Mouse (Mus musculus) kidney, adult 11 months (tissue): ENCODE measurements around the gene LTO1.
A peak's percentile ranks its signal among the peaks of the same experiment; 100 is the strongest.
"Not testable (repeated sequence)": the region's sequence is repeated elsewhere in the genome, so short reads cannot be mapped to it uniquely, and the experiment has no call there.

Experiments
- DNase-seq: peaks from one replicate; pipeline ENCODE4 v3.0.0; 2022

Gene LTO1

DNA sequence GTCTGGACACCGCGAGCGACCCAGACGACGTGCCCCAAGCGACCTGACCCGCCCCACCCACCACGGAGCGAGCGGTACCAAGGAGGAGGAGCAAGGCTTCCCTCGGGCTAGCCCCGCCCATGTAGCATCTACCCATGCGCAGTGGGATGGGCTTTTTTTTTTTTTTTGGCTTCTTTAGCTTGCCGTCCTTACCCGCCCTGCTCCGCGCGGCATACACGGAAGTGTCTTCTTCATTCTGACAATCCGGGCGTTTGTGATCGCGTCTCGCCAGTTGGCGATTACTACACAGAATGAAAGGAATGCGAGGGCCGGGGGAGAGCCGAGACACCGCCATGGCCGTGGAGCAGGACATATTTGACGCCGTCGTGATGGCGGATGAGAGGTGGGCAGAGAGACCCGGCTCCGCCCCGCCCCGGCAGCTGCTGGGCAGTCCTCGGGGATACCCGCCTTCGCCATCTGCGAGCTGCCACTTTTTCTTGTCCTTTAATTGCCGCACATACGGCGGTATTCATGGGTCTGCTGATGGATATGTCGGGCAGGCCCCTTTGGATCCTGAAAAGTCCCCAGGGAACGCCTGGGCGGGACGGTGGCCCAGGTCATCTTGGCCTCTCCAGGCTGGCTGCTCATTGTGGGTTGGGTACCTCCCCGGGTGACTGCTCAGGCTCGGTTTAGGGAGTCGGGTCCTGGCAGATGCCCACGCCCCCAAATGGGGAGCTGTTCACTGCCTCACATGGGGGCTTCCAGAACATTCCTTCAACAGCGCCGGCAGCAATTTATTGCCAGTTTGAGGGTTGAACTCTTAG is at the start of gene LTO1:
Gene LTO1, plus strand, starts transcription at position 153 of the 803 bp plus-strand sequence.
- peak; percentile 88 for DNase-seq

DNA sequence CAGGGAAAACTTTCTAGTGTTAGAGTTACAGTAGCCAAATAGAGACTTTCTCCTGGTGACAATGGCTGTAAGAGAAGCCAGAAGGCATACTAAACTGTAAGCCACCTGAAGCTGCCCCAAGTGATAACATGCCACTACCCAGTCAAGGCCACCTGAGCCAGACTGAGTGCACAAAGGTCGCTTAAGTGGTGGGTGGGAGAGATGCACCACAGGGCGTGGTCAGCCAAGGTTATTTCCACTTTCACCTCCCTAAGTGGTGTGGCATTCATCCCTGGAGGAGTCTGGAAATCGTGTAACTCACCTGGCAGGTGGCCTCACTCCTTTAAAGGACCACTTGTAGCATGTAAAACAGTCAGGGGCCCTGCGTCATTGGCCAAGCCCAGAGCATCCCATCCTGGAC is 47.7 kb upstream of the LTO1 start:
- no peak for DNase-seq

DNA sequence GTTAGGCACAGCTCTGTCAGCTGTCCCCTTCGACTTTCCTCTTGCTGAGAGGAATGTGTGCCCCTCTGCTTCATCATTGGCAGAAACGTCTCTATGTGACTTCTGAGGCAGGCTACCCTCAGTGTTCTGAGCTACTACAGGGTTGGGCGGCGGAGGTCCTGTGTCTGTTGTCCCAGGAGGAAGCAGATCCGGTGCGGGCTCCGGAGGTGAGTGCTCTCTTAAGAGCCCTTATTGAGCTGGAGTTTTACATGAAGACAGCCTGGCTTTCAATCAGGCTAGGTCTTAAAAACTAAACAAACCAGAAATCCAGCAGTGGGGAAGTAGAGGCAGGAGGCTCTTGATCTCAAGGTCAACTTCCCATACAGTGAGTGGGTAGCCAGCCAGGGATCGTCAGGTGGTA is 47.3 kb upstream of the LTO1 start:
- no peak for DNase-seq

- no peak for DNase-seq
Observed at GRCm38 (mm10) chr7:144872420-144872819, 42.5 kb upstream of the LTO1 start.

DNA sequence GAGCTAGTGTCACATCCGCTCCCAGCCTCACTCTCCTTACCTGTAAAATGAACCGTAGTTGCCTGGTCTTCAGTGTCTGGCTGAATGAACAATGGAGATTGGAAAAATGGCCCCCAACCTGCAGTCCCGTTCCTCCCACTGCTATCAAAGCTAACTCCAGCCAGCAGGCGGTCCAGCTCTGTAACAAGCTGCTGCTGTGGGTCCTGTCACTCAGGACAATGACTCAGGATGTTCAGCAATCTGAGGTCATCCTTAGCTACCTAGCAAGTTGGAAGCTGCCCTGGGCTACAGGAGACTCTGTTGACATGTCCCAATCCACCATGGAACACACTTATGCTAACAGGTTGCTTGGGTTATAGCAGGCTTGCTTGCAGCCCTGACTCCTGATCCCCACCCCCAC is 41.7 kb upstream of the LTO1 start:
- DNase-seq = no peak

GRCm38 (mm10) chr7:144874226-144874625 is 40.7 kb upstream of the LTO1 start:
- DNase-seq = no peak

GRCm38 (mm10) chr7:144878401-144878800 is 36.5 kb upstream of the LTO1 start:
- DNase-seq = no peak

DNA sequence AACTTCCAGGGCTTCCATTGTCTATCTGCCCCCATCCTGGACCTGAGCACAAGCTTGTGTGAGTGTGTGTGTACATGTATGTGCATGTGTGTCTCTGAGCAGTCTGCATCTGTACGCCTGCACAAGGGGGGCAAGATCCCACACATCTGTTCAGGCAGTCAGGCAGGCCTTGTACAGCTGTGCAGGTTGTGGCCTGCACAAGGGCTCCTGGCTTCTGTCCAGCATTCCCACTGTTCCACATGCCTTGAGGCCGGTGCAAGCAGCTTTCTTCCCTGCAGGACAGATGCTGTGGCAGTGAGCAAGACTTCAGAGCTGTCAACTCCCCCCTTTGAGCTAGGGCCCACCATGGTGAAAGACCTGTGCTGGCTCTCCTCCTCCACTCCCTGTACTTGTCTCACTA is 31.8 kb upstream of the LTO1 start:
- no peak for DNase-seq

DNA sequence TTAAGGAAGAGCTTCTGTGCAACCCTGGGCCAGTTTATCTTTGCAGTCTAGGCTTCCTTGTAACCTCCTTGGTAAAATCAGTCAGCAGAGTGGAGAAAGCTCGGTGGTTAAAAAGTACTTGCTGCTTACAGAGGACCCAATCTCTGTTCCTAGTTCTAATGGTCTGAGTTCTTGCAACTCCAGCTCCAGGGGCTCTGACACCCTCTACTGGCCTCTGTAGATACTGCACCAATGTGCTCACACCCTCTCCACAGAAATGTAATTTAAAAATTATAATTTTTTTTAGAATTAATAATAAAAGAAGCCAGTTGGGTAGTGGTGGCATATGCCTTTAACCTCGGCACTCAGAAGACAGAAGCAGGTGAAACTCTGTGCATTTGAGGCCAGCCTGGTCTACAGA is 27.2 kb upstream of the LTO1 start:
- DNase-seq = no peak

DNA sequence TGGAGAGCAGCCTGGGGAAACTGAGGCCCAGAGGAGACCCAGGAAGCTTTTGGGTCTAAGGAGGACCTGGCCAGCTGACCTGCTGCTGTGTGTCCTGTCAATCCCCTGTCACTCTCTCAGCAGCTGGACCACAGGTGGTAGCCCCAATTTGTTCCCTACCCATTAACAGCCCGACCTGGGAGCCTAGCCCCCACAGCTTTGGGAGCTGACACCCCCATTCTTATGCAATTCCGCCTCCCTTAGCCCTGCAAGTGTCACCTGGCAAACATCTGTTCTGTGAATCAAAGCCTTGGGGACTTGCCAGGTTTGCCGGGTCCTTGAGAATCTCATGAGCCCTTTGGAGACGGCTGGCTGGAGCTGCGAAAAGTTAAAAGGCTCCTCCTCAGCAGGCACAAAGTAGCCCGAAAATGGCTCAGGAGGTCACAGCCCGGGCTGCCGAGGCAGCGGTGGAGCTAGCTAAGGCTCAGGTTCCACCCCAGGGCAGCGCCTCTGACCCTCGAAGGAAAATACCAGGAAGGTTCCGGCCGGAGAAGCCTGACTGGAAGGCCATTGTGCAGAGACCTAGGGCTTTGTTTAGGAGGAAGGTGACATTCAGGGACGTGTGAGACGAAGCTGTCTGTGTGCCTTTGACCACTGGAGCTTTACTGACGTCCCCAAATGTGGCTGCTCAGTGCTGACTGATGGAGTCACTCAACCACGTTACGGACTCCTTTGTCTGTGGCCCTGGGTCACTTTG is 26.2 kb upstream of the LTO1 start:
- DNase-seq = no peak

DNA sequence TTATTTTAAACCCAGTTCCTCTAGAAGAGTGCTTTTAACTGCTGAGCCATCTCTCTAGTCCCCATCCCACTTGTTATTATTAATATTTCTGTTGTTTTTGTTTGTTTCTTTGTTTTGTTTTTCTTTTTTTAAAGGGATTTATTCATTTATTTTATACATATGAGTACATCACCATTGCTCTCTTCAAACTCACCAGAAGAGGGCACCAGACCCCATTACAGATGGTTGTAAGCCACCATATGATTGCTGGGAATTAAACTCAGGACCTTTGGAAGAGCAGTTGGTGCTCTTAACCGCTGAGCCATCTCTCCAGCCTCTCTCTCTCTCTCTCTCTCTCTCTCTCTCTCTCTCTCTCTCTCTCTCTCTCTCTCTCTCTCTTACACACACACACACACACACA is 24.2 kb upstream of the LTO1 start:
- DNase-seq = not testable (repeated sequence)

- DNase-seq = no peak
Observed at GRCm38 (mm10) chr7:144891863-144892262, 23.0 kb upstream of the LTO1 start.

GRCm38 (mm10) chr7:144892322-144892721 is 22.6 kb upstream of the LTO1 start:
- no peak for DNase-seq

DNA sequence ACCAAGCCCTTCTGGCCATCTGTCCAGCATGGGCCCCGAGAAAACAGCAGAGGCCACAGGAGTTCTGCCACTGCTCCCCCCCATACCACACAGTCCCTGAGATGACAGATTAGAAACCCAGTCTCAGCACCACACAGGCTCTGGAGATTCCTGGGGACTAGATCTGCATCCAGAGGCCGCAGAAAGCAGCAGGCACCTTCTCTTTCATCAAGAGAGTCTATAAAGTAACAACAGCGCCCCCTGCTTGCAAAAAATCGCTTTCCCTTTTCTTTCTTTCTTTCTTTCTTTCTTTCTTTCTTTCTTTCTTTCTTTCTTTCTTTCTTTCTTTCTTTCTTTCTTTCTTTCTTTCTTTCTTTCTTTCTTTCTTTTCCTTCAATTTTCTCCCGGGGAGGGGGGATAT is 20.7 kb upstream of the LTO1 start:
- DNase-seq = no peak

DNA sequence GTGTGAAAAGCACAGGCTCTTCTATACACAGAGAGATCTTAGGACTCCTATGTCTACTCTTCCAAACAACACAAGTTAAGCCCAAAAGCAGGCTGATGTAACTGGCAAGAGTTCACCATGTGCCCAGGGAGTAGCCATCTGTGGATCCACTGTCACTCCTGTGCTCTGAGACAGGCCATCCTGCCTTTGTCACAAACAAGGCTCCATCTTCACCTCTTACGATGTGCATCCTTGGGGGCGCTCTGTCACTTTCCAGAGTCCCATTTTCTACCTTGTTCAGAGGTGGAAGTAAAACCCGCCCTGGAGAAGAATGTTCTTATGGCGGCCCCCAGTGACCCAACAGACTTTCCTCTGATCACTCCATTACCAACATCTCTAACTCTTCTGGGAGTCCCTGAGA is 20.2 kb upstream of the LTO1 start:
- DNase-seq = no peak

GRCm38 (mm10) chr7:144895305-144896111 is 19.4 kb upstream of the LTO1 start:
- peak; percentile 65 for DNase-seq

DNA sequence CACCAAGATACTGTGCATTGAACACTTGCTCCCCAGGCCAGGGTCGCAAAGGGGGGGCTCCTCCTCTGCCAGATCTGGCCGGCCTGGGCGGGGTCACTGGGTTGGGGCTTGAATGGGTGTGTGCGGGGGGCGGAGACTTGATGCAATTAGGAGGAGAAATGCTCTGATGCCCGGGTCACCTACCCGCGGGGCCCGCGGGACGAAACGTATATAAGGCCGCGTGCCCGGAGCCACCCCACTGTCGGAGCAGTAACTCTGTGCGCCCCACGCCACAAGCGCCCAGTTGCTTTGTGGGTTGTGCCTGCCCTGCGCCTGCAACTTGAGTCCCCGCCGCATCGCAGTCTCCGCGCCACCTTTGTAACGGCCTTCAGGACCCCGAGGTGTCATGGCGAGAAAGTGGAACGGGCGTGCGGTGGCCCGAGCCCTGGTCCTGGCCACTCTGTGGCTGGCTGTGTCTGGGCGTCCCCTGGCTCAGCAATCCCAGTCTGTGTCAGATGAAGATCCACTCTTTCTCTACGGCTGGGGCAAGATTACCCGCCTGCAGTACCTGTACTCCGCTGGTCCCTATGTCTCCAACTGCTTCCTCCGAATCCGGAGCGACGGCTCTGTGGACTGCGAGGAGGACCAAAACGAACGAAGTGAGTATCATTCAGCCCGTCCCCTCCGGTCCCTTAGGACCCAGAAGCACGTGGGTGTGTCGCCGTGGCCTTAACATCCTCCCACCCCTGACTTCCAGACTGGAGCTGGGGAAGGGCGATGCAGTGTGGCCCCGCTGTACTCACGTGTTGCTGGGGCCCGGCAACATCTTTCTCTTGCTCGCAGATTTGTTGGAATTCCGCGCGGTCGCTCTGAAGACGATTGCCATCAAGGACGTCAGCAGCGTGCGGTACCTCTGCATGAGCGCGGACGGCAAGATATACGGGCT is 18.3 kb upstream of the LTO1 start, which contains the start of gene Fgf15:
Gene Fgf15, plus strand, starts transcription at position 238 of the 925 bp plus-strand sequence.
- no peak for DNase-seq

GRCm38 (mm10) chr7:144898506-144898905 is 16.4 kb upstream of the LTO1 start:
- no peak for DNase-seq

DNA sequence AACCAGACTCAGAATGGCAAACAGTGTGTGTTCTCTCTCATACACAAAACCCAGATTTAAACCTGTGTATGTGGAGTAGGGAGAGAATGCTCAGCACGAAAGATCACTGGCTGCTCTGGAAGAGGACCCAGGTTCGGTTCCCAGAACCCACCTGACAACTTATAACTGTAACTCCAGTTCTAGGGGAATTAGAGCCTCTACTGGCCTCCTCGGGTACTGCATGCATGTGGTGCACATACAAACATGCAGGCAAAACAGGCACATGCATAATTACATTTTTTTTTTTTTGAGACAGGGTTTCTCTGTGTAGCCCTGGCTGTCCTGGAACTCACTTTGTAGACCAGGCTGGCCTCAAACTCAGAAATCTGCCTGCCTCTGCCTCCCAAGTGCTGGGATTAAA is 9.4 kb upstream of the LTO1 start:
- DNase-seq = not testable (repeated sequence)

GRCm38 (mm10) chr7:144906708-144907397 is 8.0 kb upstream of the LTO1 start:
- peak; percentile 21 for DNase-seq

DNA sequence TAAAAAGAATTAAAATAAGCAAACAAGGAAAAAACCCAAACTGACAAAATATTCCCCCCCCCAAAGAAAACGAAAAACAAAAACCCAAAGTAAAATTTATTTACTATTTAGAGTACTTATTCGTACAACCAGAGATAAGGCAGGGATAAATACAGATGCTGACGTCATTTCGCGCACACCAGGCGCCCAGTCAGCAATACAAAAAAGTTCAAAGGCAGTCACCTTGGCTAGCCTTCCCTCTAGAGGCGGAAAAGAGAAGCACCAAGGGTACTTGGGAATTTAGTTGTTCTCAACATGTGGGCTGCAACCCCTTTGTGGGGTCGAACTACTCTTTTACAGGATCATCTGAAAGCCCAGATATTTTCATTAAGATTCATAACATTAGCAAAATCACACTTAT is 7.1 kb upstream of the LTO1 start:
- DNase-seq = no peak

- DNase-seq = no peak
Observed at GRCm38 (mm10) chr7:144908705-144909104, 6.2 kb upstream of the LTO1 start.
